Mouse (Mus musculus) induced T-regulatory cell, adult 2 months (primary cell): ENCODE measurements around the gene Fam57a.

ENCODE experiments used
- DNase-seq: peaks from one replicate; pipeline ENCODE4 v3.0.0-alpha.2; 2012; ENCODE audit warnings: low read depth

Fam57a gene

DNA sequence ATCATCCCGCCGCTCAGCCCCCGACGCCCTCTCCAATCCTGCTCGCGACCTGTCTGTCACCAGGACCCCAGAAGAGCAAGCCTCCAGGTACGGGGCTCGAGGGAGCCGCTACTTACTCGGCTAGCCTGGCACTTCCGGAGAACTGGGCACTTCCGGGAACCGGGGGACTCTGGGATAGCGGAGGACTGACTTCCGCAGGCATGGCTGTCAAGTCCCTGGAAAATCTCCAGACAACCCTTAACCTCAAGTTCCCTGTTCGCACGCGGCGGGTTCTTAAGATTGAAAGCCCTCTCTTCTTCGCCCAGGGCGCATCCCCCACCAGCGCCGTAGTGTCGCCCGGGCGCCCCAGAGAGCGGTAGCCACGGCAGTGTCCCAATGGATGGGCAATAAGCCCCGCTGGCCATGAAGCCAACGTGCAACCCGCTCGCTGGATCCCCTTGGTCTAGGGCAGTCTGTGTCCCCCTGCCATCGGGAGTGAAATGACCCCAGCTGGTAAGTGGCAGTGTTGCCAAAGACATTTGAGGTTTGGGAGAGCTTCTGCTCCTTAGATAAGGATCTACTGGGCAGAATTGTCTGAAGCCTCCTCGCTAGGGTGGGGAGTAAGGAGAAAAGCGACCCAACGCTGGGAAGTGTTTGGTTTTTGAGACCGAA lies at the start of gene Fam57a, which contains the start of gene Vps53:
Gene Fam57a (plus strand): TSS at position 177 of the 651 bp plus-strand sequence.
Gene Vps53 (minus strand): TSS at position 153 of the 651 bp plus-strand sequence.
- DNase-seq = peak; percentile 89

DNA sequence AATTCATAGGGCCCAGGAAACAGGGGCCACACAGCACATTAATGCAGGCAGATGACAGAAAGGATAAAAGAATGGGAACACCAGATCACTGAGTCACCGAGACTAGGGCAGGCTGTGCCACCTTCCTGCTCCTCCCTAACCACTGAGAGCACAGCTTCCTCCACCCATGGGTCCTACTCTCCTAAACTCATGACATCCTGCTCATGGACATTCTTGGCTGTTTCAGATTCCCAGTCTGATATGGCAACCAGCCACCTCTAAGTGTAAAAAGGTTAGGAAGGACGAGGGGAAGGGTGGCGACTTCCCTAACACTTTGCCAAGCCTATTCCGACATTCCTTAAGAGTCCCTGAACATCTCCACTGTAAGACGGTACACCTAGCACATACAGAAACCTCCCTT lies 48.6 kb upstream of the Fam57a start:
- DNase-seq = no peak

DNA sequence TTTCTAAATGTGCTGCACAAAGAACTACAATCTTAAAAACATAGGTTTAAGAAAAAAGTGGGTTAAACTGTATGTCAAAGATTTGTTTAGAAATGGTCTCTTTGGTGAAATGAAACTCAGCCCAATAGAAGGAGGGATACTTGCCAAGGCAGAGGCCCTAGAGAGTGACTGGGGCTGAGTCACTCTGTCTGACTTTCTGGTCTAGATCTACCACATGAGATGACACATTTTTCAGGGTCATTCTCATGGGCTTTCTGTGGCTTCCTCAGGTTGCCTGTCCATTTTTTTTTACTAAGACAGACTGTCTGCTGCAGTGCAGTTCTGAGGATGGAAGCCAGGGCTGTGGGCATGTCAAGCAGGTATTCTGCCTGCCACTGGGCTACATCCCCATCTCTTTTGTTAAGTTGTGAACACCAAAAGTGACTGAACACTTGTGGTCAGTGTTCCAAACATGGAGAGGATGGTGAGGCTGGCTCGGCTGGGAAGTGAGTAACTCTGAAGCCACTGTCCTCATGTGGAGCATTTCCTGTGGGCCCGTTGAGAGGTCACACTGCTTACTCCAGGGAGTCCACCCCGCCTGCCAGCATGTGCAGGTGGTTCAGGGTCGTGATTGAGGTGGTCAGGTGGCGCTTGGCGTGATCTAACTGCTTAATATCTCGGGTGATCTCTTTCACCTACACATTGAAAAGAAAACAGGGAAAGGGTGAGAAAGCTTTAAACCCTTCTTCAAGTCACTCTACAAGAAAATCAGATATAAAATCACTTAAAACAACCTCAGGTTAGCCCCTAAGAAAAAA lies 43.6 kb upstream of the Fam57a start:
- DNase-seq = no peak

DNA sequence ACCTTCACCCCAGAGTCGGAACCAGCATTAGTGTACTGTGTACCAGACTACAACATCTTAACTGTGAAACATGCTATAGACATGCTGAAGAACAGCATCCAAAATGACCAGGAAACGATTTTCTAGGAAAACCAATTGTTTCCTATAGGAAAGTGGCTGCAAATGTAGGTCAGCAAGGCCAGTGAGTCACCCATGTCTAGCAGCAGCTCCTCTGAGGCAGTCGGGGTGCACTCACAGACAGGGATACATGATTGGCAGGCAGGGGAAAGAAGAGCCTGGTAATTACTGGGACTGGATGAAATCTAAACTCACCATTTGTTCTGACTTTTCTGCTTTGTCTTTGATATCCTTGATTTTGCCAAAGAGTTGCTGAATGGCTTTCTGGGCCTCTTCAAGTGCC lies 41.5 kb upstream of the Fam57a start:
- no peak for DNase-seq

DNA sequence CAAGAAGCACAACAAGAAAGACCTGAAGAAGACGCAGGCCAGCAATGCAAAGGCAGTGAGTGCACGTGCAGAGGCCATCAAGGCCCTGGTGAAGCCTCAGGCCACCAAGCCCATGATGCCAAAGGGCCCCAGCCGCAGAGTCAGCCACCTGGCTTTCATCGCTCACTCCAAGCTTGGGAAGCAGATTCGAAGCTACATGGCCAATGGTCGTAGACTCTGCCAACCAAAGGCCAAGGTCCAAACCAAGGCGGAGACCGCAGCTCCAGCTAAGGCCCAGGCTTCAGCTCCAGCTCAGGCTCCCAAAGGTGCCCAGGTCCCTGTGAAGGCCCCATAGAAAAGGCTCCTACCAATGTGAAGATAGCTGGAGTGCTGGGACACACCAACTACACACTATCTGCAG lies 35.1 kb upstream of the Fam57a start:
- DNase-seq = no peak

DNA sequence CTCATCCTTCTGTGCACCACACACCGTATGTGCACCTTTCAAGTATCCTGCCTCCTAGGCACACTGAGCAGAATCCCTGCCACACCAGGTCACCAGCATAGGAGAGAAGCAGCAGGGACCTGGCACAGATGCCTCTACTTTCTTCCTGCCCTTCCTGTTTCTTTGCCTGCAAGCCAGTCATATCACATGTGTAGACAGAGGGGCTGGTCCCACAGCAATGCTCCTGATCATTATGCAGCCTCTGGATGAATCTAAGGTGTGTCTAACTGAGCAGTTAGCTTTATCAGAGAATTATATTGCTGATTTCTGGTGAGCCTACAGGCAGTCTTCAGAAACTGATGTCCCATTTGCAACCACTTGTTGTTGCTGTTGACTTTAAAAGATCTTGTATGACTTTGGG lies 34.3 kb upstream of the Fam57a start:
- DNase-seq = no peak

DNA sequence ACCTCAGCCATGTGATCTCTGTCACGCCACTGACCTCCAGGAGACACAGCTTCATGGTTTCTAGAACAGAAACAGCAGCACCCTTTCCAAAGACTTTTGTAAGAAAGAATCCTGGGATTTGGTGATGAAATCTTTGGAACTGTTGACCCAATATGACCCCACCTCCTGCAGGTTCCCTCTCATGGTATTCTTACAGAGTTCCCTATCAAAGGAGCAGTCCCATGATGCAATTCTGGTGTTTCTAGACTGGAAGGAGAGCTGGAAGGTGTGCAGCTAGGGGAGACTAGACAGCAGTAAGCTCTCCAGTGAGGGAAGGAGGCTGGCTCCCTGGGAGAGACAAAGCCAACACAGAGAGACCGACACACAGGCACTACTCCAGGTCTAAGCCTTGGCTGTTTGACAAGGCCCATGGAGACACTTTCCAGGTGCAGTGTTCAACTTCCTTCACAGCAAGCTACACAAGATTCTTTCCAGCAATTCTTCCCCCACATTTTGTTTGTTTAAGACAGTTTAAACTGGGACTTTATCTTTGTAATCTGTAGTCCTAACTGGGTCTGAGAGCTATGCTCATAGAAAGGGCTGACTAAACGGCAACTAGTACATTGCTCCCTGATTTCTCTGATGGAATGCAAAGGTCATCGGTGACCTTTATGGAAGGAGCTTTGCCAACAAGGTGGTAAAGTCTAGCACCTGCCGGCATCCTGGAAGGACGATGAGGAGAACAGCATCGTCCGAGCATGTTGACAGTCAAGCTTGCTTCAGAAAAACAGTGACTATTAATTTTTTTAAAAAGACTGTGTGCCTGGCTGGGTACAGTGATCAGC lies 33.1 kb upstream of the Fam57a start:
- DNase-seq = no peak

DNA sequence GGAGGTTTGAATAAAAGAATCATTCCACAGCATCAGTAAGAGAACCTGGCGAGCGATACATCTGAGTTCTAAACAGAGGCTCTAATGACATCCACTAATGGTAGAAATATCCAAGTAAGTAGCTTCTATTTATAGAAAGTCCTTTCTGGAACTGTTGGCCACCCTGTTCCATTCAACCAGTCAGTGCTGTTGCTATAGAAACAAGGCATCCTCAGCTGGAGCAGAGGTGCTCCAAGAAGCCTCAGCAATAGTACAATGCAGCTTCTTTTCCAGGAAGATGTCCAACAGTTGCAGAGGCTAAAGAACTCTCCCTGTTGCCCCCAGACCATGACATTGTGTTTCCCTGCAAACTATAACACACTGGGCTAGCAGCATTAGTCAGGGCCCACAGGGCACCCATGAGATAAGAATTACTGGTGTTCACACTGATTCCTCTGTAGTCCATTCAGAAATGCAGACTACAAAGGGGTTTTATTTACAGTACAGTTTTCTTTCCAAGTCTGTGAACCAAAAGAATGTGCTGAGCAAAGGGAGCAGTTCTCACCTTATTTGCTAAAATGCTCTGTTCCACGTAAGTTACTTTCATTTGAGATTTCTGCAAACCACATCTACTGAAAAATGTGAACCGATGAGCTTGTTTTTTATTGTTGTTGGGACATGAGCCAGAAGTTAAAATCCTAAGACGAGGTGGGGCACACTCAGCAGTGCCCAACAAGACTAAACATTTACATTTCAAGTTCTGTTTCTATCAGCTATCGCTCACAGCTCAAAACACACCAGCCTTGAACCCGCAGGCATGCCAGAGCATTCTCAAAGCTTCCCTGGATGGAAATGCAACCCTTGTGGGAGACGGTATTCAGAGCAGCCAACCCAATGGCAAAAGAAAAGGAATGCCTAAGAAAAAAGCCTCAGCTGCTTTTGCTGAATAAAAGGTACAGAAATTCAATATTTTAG lies 31.1 kb upstream of the Fam57a start:
- no peak for DNase-seq

DNA sequence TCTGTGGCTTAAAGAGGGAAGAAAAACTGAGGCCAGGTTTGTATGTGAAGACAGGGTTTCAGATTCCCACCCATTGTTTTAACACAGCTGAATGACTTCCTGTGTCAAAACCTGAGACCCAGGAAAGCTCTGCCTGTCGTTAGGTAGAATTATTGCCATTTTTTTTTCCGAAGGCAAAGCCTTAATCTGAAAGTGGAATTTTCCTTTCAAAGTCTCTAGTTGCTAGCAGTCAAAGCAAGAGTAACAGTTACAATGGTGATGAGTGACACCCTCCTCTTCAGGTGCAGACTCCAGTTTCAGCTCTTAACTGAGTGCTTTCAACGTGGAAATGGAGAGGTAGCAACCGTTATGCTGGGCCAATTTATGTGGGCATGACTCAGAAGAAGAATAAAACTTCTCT lies 28.5 kb upstream of the Fam57a start:
- DNase-seq = peak; percentile 18

DNA sequence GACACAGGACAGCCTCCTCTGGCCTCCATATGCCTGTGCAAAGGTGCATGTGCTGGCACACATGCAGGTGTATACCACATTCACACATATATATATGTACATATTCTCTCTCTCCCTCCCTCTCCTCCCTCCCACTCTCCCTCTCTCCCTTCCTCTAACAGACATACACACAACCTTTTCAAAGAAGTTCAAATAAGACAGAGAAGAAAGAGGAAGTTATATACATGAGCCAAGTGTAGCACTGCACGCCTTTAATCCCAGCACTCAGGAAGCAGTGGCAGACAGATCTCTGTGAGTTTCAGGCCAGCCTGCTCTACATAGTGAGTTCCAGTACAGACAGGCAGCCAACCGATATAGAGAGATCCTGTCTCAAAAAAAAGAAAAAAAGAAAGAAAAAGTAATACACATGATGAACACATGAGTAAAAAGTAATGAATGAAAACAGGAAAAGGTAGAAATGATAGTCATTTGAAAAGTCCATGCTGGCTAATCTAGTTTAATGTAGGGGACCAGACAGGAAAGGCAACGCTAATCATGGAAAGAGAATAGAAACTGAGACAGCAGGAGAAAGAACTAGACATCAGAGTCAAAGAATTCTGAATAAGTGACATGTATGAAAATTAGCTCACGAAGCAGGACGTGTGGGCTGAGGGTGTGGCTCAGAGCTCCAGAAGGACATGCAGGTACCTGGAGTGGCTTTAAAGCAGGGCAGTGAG lies 26.1 kb upstream of the Fam57a start:
- DNase-seq = peak; percentile 19

DNA sequence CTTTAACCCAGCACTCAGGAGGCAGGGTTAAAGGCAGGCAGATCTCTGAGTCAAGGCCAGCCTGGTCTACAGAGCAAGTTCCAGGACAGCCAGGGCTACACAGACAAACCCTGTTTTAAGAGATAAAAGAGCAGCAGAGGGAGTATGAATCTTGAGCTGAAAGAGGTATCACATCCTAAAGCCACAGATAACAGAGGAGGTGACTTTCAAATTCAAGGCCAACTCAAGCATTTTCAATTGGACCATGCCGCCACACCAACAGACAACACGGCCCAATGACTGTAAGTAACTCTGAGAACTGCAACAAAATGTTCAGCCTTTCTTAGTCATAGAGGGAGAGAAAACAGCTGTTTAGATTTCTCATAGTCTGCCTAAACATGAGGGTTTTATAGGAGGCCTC lies 25.3 kb upstream of the Fam57a start:
- DNase-seq = no peak

DNA sequence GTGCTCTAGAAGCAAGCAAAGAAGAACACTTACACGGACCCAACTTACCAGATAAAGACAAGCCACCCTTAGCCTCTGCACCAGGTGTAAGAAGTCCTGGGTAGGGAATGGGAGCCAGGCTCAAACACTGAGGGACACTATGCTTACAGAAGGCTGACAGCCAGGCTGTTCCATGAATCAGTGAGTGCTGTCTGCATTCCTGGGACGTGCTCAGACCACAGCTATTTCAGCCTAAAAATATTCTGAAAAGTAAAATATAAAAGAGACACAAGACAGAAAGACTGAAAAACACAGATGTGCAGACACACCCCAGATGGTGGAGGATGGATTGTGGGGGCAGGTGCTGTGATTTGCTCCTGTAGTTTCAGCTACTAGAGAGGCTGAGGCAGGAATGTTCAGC lies 24.6 kb upstream of the Fam57a start:
- DNase-seq = no peak

DNA sequence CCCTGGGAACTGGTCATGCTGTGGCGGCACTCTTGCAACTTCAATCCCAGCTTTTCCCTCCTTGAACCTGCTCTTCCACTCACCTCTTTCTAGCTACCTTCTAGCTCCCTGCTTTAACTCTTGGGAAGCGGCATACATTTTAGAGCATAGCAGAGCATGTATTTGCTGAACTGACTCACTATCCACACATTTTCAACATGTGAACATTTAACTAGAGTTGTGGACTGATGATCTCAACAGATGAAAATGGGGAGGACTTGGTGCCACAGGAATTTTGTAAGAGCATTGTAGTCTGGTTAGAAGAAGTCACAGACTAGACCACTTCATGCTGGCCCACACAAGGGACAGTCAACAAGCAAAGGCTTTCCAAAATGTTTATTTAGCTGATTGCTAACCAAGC lies 21.1 kb upstream of the Fam57a start:
- no peak for DNase-seq

DNA sequence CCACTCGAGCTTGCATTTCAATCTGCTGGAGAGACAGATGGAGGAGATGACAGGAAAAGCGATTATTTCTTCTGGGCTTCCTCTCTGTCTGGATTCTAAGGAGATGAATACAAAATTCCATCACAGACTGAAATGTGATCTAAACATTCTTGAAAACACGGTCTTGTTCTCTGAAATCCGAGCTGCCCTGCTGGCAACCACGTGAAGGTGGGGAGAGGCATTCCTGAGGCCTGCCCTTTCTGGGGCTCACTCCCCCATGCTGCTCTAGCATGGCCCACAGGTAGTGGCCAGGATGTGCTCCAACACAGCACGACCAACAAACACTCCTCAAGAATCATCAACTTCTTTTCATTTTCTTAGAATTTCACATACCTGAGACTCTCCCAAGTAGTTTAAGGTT lies 19.2 kb upstream of the Fam57a start:
- no peak for DNase-seq

DNA sequence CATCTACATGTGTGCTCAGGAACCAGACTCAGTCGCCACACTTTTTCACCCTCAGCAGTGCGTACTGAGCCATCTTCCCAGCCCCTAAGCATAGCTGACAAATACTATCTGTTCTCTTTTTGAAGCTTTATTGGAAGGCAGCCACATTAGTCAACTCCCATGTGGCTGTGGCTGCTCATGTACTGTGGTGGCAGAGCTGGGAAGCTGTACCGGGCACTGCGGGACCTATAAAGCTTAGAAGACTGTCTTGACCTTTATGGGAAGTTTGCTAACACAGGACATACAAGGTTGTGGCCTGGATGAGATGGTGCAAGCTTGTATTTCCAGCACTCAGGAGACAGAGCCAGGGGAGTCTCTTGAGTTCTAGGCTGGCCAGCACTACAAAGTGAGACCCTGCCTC lies 12.8 kb upstream of the Fam57a start:
- no peak for DNase-seq

DNA sequence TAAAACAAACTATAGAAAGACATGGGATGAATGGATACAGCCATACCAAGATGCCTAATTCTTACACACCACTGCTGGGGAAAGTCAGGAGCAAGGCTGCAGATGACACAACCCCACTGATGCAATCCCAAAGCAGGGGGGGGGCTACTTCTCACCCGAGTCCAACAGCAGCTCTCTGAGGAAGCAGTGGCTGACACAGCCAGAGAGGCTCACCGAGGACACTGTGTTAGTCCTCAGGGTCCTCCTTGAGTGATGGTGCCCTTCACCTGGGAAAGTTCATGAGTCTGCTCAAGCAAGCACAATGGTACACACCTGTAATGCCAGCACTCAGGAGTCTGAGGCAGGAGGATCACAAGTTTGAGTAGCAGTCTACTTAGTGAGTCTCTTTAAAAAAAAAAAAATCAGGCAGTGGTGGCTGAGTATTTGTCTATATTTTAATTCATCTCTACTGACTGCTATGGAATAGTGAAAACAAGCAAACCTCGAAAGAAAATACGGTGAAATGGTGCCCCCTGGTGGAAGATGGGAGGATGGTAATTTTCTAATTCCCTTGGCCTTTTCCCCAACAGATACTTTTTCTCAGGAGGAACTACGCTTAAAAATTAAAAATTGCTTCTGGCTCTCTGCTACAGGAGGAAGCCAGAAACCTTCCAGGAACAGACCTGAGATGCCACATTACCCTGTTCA lies 12.2 kb upstream of the Fam57a start:
- DNase-seq = peak; percentile 87

DNA sequence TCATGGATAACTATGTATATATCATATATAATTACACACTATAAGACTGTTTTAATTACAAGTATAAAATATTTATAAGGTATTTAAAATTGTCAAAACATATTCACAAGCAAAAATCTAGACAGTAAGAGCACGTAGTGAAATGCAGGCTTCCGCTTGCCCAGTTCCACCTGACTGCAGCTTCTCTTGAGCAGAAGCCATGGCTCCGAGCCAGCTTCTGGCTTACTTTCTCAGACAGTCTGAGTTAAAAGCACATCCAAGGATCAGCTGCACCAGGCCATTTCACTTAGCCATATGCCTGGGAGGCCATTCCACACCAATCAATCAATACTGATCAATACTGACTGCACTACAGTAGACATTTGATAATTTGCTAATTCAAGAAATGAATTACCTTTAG lies 10.5 kb upstream of the Fam57a start:
- no peak for DNase-seq

DNA sequence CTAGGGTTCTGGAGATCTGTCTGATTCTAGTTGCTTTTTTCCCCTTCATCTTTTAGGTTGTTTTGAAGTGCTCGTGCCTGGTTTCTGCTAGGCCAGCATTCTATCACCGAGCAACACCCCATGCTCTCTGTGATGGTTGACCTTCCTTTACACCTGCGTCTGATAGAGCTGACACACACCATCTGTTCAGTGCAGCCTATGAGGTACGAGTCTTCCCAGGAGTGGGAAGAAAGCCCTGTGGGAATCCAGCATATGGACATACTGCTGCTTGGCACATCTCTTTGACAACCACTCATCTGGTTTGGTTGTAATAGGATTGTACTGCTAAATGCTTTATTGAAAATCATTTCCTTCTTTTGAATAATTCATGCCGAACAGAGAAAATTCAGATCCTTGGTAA lies 9.3 kb upstream of the Fam57a start:
- no peak for DNase-seq

DNA sequence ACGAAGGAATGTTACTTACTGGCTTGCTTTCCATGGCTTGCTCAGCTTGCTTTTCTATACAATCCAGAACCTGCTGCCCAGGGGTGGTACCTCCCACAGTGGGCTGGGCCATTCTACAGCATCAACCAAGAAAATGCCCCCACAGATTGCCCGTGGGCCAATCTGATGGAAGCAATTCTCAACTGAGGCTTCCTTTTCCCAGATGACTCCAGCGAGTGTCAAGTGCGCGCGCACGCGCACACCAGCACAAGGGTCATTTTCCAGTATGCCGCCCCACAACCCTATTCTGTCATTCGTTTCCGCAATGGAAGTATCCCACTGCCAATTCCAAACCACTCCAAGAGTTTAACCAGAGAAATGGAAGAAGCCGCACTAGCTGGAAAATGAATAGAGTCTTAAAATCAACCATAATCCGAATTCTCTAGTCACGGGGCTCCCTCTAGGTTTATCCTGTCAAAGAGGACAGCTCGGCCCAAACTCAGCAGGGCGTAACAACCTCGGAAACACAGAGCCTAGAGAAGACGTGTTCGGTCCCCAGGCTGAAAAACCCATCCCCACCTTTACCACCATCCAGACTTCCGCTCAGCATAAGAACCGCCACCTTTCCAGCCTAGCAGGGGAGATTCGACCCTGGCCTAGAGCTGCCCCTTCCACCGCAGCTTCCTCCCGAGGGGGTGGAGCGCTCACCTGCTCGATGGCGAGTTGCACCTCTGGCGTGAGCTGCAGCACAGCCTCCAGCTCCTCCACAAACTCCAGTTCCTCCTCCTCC lies 561 bp upstream of the Fam57a start:
- DNase-seq = no peak

DNA sequence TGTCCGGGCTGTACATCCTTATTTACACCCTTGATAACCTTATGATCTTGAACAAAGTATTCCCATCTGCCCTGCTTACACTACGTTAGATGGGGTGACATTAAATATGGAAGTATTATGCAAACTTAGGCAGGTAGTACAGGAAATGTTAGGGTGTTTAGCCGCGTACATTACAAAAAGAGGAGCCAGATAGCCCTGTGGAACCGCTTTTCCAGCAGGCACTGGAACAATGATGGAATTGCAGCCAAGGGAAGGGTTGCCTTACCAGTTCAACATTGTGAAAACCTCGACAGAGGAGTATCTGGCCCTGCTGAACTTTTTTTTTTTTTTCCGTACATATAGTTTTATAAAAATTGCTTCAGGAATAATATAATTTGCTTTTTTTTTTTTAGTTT lies 672 bp downstream of the Fam57a start:
- DNase-seq = no peak
